Mouse (Mus musculus) liver, embryonic 18 days (tissue): ENCODE results near the gene Pramel3. TPM values are rescaled to one million over a fixed set of nuclear protein-coding genes. Genes with fewer than 3 reads are reported as not detected.

Source experiments
- polyA plus RNA-seq: library from polyadenylated mRNA; depleted of rRNA; stranded (reverse); fragments of >200 nt; gene quantifications from 2 replicates; pipeline ENCODE4 v1.2.3, GENCODE M21; 2012; rRNA removed

Gene Pramel3
- not detected in 2 replicates for polyA plus RNA-seq

DNA sequence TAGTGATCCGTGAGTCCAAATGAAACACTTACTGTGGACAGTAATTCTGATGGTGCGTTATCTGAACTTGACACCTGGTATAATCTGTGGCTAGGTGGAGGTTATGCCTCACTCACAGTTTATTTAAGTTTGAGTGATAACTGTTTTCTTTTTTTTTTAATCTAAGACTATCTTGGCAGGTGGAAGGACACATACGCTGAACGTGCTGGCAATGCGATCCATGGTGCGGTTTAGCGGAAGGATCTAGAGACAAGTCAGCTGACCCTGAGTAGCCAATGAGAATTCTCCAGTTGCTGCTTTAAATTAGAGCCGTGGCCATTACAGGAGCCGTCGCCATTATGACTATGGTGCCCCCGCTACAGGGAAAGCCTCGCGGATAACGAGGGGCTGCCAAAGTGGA lies at the start of gene Pramel3:
Pramel3 (plus strand) TSS at position 301 of the 400 bp plus-strand sequence.

Other genes starting within 250 kb of the Pramel3 start
- gene Gm15023, start 124.7 kb upstream of the Pramel3 start, polyA plus RNA-seq, result not detected in 2 replicates
- gene Tceal6, start 91.6 kb upstream of the Pramel3 start, polyA plus RNA-seq, result 0.02 TPM in 1 of 2 replicates, not detected in the other
- gene Gm5128, start 71.0 kb downstream of the Pramel3 start, polyA plus RNA-seq, result not detected in 2 replicates
- gene Gm7903, start 131.5 kb downstream of the Pramel3 start, polyA plus RNA-seq, result not detected in 2 replicates
- not detected in 2 replicates for gene AV320801, start 192.3 kb downstream of the Pramel3 start, polyA plus RNA-seq